In the genomic region with DNA sequence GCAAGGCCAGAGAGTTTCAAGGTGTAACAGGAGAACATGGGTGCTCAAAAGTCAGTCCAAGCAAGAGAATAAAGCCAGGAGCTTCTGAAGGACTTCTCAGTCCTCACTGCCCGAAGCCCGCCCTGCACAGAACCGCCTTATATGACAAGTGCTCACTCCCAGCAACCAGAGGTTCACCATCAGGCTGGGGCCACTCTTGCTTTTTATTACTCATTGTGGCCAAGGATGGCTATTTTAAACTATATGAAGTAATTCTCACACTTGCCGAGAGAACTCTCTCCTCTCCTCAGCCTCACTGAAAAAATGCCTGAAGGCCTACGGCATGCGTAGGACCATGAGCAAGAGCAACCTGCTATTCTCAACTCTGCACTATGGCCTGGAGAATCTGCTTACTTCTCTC, we compare ENCODE assay signal across 10 mouse cellular contexts.
"Had no signal": no experiment of that assay in that cellular context is flagged by ENCODE, and none has a peak within 500 bp of the region (broad histone marks: within the 10 kb centered on the region; RNA-seq: fewer than 3 reads in every experiment).

No protein-coding gene starts in this region.

- H3K27me3 ChIP-seq: neural tube, embryonic 13.5 days; neural tube, embryonic 15.5 days; stomach, embryonic 15.5 days had no signal

- H3K36me3 ChIP-seq: neural tube, embryonic 13.5 days; neural tube, embryonic 15.5 days had no signal

- H3K4me3 ChIP-seq: neural tube, embryonic 13.5 days; neural tube, embryonic 15.5 days; stomach, embryonic 15.5 days had no signal

- H3K4me1 ChIP-seq: neural tube, embryonic 13.5 days; neural tube, embryonic 15.5 days; stomach, embryonic 15.5 days had no signal

- H3K9ac ChIP-seq: neural tube, embryonic 13.5 days; neural tube, embryonic 15.5 days; stomach, embryonic 15.5 days had no signal

- H3K27ac ChIP-seq: neural tube, embryonic 13.5 days; neural tube, embryonic 15.5 days; stomach, embryonic 15.5 days; stomach, postnatal 0 days had no signal

- DNase-seq: retina, postnatal 1 day; right cerebral cortex, adult 18-20 months; right cerebral cortex, postnatal 14 days; right cerebral cortex, postnatal 25 days; right cerebral cortex, postnatal 4 days; spleen, adult 18-20 months had no signal

- H3K9me3 ChIP-seq: neural tube, embryonic 13.5 days; neural tube, embryonic 15.5 days; stomach, embryonic 15.5 days had no signal

- H3K4me2 ChIP-seq: neural tube, embryonic 13.5 days; neural tube, embryonic 15.5 days; stomach, embryonic 15.5 days had no signal
